Mouse (Mus musculus) hindbrain, embryonic 11.5 days (tissue): ENCODE data around the gene Maml3. TPM values are rescaled to one million over a fixed set of nuclear protein-coding genes. Genes with fewer than 3 reads are reported as not detected.

ENCODE experiments used
- ATAC-seq: fragments of 200-750 bp; cut with Nextera tagmentation; 2 replicates; pipeline ENCODE4 v1.8.0; 2017; ENCODE audit warnings: mild to moderate bottlenecking, moderate TSS enrichment, moderate library complexity; ENCODE audit not compliant: low FRiP score
- DNase-seq: peaks from one replicate; pipeline ENCODE4 v3.0.0-alpha.2; 2015; ENCODE audit warnings: low spot score
- H3K27ac ChIP-seq: fragments of 300-500 bp; sonication (generic); 2 replicates; pipeline ENCODE4 v1.5.1; 2014; ENCODE audit warnings: mild to moderate bottlenecking, low read depth, low read length
- H3K27me3 ChIP-seq: fragments of 300-500 bp; sonication (generic); 2 replicates; pipeline ENCODE4 v1.6.1; 2014; ENCODE audit warnings: mild to moderate bottlenecking, low read length, moderate library complexity, mixed read lengths; ENCODE audit not compliant: control insufficient read depth, insufficient read depth
- H3K36me3 ChIP-seq: fragments of 300-500 bp; sonication (generic); 2 replicates; pipeline ENCODE4 v1.6.1; 2014; ENCODE audit warnings: mild to moderate bottlenecking, low read length, moderate library complexity, mixed read lengths; ENCODE audit not compliant: control insufficient read depth, insufficient read depth
- H3K4me1 ChIP-seq: fragments of 300-500 bp; sonication (generic); replicated peaks from 2 replicates; pipeline ENCODE4 v1.6.1; 2014; ENCODE audit warnings: low read length, mixed read lengths; ENCODE audit not compliant: control insufficient read depth, insufficient read depth
- H3K4me2 ChIP-seq: fragments of 300-500 bp; sonication (generic); replicated peaks from 2 replicates; pipeline ENCODE4 v1.6.1; 2014; ENCODE audit warnings: mild to moderate bottlenecking, low read depth, low read length
- H3K4me3 ChIP-seq: fragments of 300-500 bp; sonication (generic); 2 replicates; pipeline ENCODE4 v1.5.1; 2014; ENCODE audit warnings: low read depth, low read length
- H3K9ac ChIP-seq: fragments of 300-500 bp; sonication (generic); 2 replicates; pipeline ENCODE4 v1.6.1; 2014; ENCODE audit warnings: low read depth, low read length
- H3K9me3 ChIP-seq: fragments of 300-500 bp; sonication (generic); 2 replicates; pipeline ENCODE4 v1.6.1; 2016; ENCODE audit warnings: low read length; ENCODE audit not compliant: control insufficient read depth
- whole genome bisulfite sequencing: fragments of 180-500 bp; shearing (Covaris S2); extraction: QIAGEN DNeasy Blood & Tissue Kit; methylation state at CpG from one replicate; pipeline ENCODE4 v1.1.7; 2014; 5-methylcytosine and 5-hydroxymethylcytosine counted together
- polyA plus RNA-seq: library from polyadenylated mRNA; unstranded; fragments of >200 nt; fragmentation: Nextera tagmentation; extraction: Ambion mirVana; gene quantifications from 2 replicates; pipeline ENCODE4 v1.2.1, GENCODE M21; 2014

The Maml3 gene
- polyA plus RNA-seq, 1 experiment from 2014 or later = 7.5 TPM

GRCm38 (mm10) chr3:51874252-51874651, 230.6 kb downstream of the Maml3 start:
- no peaks in the 10 kb centered on the region for H3K9me3 ChIP-seq
- ATAC-seq = no peak
- H3K27me3 ChIP-seq = no peaks in the 10 kb centered on the region
- no peak overlapping the region for H3K4me2 ChIP-seq
- WGBS = 90% methylated on average over 3 of the region's 3 CpGs
- H3K36me3 ChIP-seq = no peaks in the 10 kb centered on the region
- no peak overlapping the region for H3K27ac ChIP-seq
- H3K9ac ChIP-seq = no peak overlapping the region
- H3K4me3 ChIP-seq = no peak overlapping the region
- peaks cover 6% of the 10 kb centered on the region for H3K4me1 ChIP-seq
- DNase-seq = no peak

GRCm38 (mm10) chr3:51872771-51873170, 232.1 kb downstream of the Maml3 start:
- no peak overlapping the region for H3K9ac ChIP-seq
- H3K4me3 ChIP-seq = no peak overlapping the region
- 84% methylated on average over 4 of the region's 4 CpGs for WGBS
- H3K27ac ChIP-seq = no peak overlapping the region
- peaks cover 6% of the 10 kb centered on the region for H3K4me1 ChIP-seq
- no peaks in the 10 kb centered on the region for H3K27me3 ChIP-seq
- no peak for DNase-seq
- no peaks in the 10 kb centered on the region for H3K36me3 ChIP-seq
- no peak overlapping the region for H3K4me2 ChIP-seq
- no peaks in the 10 kb centered on the region for H3K9me3 ChIP-seq
- ATAC-seq = no peak

- Histone ChIP-seq H3K27ac (no peak overlapping the region), H3K36me3 (no peaks in the 10 kb centered on the region), H3K4me3 (no peak overlapping the region), H3K9ac (no peak overlapping the region), H3K9me3 (no peaks in the 10 kb centered on the region), H3K4me1 (peaks cover 6% of the 10 kb centered on the region), H3K4me2 (no peak overlapping the region), H3K27me3 (no peaks in the 10 kb centered on the region)
- WGBS = 83% methylated on average over 4 of the region's 4 CpGs
- no peak for DNase-seq
- no peak for ATAC-seq
These were observed 233.5 kb downstream of the Maml3 start for GRCm38 (mm10) chr3:51871346-51871745.

- no peak overlapping the region for H3K4me2 ChIP-seq
- no peak for DNase-seq
- no peak overlapping the region for H3K9ac ChIP-seq
- H3K4me1 ChIP-seq = peaks cover 6% of the 10 kb centered on the region
- no peaks in the 10 kb centered on the region for H3K36me3 ChIP-seq
- 47% methylated on average over 6 of the region's 6 CpGs for WGBS
- peak; percentile 38; the same call in 1 of the 2 replicates for ATAC-seq
- no peaks in the 10 kb centered on the region for H3K27me3 ChIP-seq
- no peaks in the 10 kb centered on the region for H3K9me3 ChIP-seq
- H3K4me3 ChIP-seq = no peak overlapping the region
- H3K27ac ChIP-seq = peak overlapping the region; percentile 45; the same call in 1 of the 2 replicates
These were observed 234.9 kb downstream of the Maml3 start for GRCm38 (mm10) chr3:51869980-51870379.

- DNase-seq (no peak), ATAC-seq (no peak)
- Histone ChIP-seq H3K27ac (no peak overlapping the region), H3K4me1 (peaks cover 6% of the 10 kb centered on the region), H3K27me3 (no peaks in the 10 kb centered on the region), H3K9ac (no peak overlapping the region), H3K4me2 (no peak overlapping the region), H3K4me3 (no peak overlapping the region), H3K9me3 (no peaks in the 10 kb centered on the region), H3K36me3 (no peaks in the 10 kb centered on the region)
- WGBS = 27% methylated on average over 5 of the region's 5 CpGs
These were observed 236.0 kb downstream of the Maml3 start for GRCm38 (mm10) chr3:51868857-51869256.

- Histone ChIP-seq H3K9ac (no peak overlapping the region), H3K4me1 (peaks cover 5% of the 10 kb centered on the region), H3K27ac (no peak overlapping the region), H3K4me3 (no peak overlapping the region), H3K9me3 (no peaks in the 10 kb centered on the region), H3K36me3 (no peaks in the 10 kb centered on the region), H3K4me2 (no peak overlapping the region), H3K27me3 (no peaks in the 10 kb centered on the region)
- ATAC-seq (no peak), DNase-seq (no peak)
- WGBS = 88% methylated on average over 5 of the region's 5 CpGs
These were observed 238.4 kb downstream of the Maml3 start for GRCm38 (mm10) chr3:51866446-51866845.

GRCm38 (mm10) chr3:51861631-51862030, 243.2 kb downstream of the Maml3 start:
- WGBS = 94% methylated on average over 9 of the region's 9 CpGs

GRCm38 (mm10) chr3:51860458-51860857, 244.4 kb downstream of the Maml3 start:
- H3K36me3 ChIP-seq = no peaks in the 10 kb centered on the region
- 94% methylated on average over 7 of the region's 7 CpGs for WGBS
- H3K27me3 ChIP-seq = no peaks in the 10 kb centered on the region
- H3K9me3 ChIP-seq = no peaks in the 10 kb centered on the region
- H3K9ac ChIP-seq = no peak overlapping the region
- no peaks in the 10 kb centered on the region for H3K4me1 ChIP-seq
- no peak overlapping the region for H3K4me2 ChIP-seq
- ATAC-seq (no peak), DNase-seq (no peak)
- H3K4me3 ChIP-seq = no peak overlapping the region
- H3K27ac ChIP-seq = no peak overlapping the region

More at GRCm38 (mm10) chr3:51861631-51862030, 243.2 kb downstream of the Maml3 start:
- ATAC-seq = no peak
- no peaks in the 10 kb centered on the region for H3K27me3 ChIP-seq
- no peak overlapping the region for H3K4me2 ChIP-seq
- H3K4me3 ChIP-seq = no peak overlapping the region
- H3K36me3 ChIP-seq = no peaks in the 10 kb centered on the region
- no peaks in the 10 kb centered on the region for H3K9me3 ChIP-seq
- no peak overlapping the region for H3K9ac ChIP-seq
- H3K27ac ChIP-seq = no peak overlapping the region
- H3K4me1 ChIP-seq = no peaks in the 10 kb centered on the region
- no peak for DNase-seq

GRCm38 (mm10) chr3:51859208-51859607, 245.7 kb downstream of the Maml3 start:
- no peak overlapping the region for H3K9ac ChIP-seq
- no peak overlapping the region for H3K27ac ChIP-seq
- H3K27me3 ChIP-seq = no peaks in the 10 kb centered on the region
- no peak overlapping the region for H3K4me3 ChIP-seq
- 78% methylated on average over 2 of the region's 2 CpGs for WGBS
- DNase-seq = no peak
- H3K9me3 ChIP-seq = no peaks in the 10 kb centered on the region
- no peaks in the 10 kb centered on the region for H3K36me3 ChIP-seq
- H3K4me2 ChIP-seq = no peak overlapping the region
- no peak for ATAC-seq
- no peaks in the 10 kb centered on the region for H3K4me1 ChIP-seq
